Mouse (Mus musculus) regulatory T cell (primary cell): ENCODE measurements at regions not wholly inside any gene's neighbourhood (a gene's known extent, or its start where the extent isn't known, plus 50 kb on each side); places are given as distances from the start of the nearest gene placed in this dataset.
"Not testable (repeated sequence)": the region's sequence is repeated elsewhere in the genome, so short reads cannot be mapped to it uniquely, and the experiment has no call there.

ENCODE experiments used
- in situ Hi-C: fragments of 300-600 bp; cut with MboI, MseI; formaldehyde crosslinking; loops from one replicate; pipeline ENCODE4 v1.15.1; 2025; ENCODE audit warnings: high pct_unique_total_duplicates

GRCm38 (mm10) chr5:13847571-13847970 is 56.2 kb downstream of the Speer3 start:
- in situ Hi-C loops: loop anchor here (25.0 kb wide), 1 partner anchor 965 kb away; no protein-coding TSS in a partner anchor

- in situ Hi-C loops: not testable (repeated sequence)
Observed at GRCm38 (mm10) chr5:13880236-13880635, 88.8 kb downstream of the Speer3 start.

GRCm38 (mm10) chr5:13888415-13888814 is 97.0 kb downstream of the Speer3 start:
- in situ Hi-C loops: no loop called here

- in situ Hi-C loops: no loop called here
Observed at GRCm38 (mm10) chr5:13908257-13908656, 116.8 kb upstream of the Sema3e start.

GRCm38 (mm10) chr5:13917355-13917754 is 107.7 kb upstream of the Sema3e start:
- in situ Hi-C loops: no loop called here

- in situ Hi-C loops: no loop called here
Observed at GRCm38 (mm10) chr5:13922295-13922694, 102.8 kb upstream of the Sema3e start.

GRCm38 (mm10) chr5:13931011-13931410 is 94.1 kb upstream of the Sema3e start:
- in situ Hi-C loops: no loop called here

GRCm38 (mm10) chr5:13951346-13951745 is 73.7 kb upstream of the Sema3e start:
- in situ Hi-C loops: no loop called here

- in situ Hi-C loops: no loop called here
Observed at GRCm38 (mm10) chr5:13955616-13956015, 69.5 kb upstream of the Sema3e start.

GRCm38 (mm10) chr5:13959575-13959974 is 65.5 kb upstream of the Sema3e start:
- in situ Hi-C loops: no loop called here

- in situ Hi-C loops: no loop called here
Observed at GRCm38 (mm10) chr5:13965901-13966300, 59.2 kb upstream of the Sema3e start.

- in situ Hi-C loops: no loop called here
Observed at GRCm38 (mm10) chr5:13974664-13975063, 50.4 kb upstream of the Sema3e start.
